Mouse (Mus musculus): ENCODE results near the gene Hist2h2ab.
"Not testable (repeated sequence)": the region's sequence is repeated elsewhere in the genome, so short reads cannot be mapped to it uniquely, and the experiment has no call there.

Gene Hist2h2ab

DNA sequence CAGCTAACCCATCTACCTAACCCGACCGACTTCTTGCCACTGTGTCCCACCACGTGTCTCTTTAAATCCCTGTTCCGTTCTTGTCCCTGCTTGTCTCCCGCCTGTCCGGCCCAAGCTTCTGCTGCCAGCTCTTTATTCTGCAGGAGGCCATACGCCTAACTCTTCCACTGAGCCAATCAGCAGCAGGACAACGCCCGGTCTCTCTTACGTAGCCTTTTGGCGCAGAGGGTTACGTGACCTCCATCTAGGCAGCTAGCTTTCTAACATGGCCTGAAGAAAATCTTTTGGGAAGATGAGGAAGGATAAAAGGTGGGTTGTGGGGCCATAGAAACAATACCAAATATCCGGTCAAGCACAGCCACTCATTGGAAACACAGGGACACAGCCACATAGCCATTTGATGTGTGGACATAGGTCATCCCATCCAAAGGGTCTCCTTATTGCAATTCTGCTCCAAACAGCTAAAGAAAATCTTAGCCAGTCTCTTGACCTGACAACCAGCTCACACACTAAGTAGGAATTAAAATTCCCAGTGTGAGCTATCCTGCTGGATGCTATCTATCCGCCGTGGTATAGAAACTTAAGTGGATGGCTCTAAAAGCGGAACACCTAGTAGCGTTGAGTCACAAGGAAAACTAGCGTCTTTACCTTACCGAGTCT is 42.7 kb downstream of the Hist2h2ab start:
- peak; percentile 89 for DNase-seq (ENCODE audit: low spot score)

DNA sequence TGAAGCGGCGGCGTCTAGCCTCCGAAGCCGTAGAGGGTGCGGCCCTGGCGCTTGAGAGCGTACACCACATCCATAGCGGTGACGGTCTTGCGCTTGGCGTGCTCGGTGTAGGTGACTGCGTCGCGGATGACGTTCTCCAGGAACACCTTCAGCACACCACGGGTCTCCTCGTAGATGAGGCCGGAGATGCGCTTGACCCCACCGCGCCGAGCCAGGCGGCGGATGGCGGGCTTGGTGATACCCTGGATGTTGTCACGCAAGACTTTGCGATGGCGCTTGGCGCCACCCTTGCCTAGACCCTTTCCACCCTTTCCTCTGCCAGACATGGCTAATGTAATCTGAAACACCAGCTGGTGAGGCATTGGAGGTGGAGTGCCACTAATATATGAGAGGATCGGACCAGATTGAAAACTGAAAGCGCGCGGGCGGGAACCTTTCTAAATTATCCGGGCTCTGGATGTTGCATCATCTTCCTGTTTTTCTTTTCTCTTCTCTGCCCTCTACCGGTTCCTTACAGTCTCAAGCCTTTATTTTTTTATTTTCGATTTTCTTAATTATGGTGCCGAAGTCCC is 43.4 kb downstream of the Hist2h2ab start, which contains the start of gene Hist2h4:
Gene Hist2h4, minus strand, starts transcription at position 333 of the 572 bp plus-strand sequence.
- peak; percentile 96 for DNase-seq (ENCODE audit: low spot score)

DNA sequence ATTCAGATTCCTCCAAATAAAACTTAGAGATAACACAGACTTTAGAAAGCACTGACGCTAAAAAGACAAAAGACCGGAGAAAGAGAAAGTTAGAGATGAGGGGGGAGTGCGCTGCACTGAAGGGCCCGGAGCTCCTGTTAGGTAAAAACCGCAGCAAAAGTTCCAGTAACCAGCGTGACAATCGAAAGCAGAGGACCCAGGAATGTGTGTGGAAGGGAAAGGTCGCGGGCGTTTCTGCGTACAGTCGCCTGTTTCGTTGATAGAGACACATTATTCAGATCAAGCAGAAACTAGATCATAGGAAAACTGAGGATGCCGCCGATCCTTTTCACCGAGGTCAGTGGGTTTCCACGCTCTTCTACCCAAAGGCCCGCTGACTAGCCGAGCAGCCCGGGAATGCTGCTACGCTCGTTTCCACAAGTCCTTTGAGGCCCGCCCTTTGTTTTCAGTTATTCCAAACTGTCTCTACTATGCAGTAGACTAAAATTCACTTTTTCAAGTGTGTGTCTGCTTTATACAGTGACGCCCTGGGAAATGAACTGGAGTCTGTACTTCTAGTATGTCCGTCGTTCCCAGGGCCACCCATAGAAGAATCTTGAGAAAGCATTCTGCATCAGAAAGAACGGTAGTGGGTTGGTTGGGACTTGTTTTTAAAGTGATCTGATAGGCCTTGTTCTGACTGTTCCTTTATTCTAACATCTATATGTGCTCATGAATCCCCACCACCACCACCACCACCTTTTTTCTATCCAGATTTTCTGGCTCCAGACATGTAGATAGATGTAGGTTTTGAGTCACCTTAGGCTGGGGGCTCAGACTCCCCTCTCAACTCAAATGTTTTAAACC is 44.1 kb downstream of the Hist2h2ab start:
- DNase-seq (ENCODE audit: low spot score), result peak; percentile 62

DNA sequence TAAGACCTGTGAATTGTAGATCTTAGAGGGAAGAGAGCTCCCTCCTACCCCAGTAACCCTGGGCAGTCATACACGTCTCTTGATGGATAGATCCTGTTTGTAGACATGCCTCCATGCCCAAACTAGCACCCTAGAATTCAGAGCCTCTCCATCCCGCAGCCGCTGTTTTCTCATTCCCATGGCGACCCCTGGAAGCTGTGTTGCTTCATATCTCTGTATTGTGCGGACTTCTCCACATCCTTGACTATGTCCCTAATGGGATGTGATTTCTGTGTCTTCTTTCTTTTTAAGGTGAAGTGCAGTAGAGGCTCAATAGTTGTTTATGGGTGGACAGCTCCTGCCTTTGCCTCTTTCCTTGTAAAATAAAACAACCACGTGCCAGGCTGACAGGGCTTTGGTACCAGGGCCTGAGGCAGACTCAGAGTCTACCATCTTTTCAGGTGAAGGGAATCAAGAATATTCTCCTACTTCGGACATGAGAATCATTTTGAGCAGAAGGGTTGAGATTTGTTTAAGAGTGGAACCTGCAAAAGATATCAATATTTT is 44.8 kb downstream of the Hist2h2ab start:
- no peak for DNase-seq (ENCODE audit: low spot score)

DNA sequence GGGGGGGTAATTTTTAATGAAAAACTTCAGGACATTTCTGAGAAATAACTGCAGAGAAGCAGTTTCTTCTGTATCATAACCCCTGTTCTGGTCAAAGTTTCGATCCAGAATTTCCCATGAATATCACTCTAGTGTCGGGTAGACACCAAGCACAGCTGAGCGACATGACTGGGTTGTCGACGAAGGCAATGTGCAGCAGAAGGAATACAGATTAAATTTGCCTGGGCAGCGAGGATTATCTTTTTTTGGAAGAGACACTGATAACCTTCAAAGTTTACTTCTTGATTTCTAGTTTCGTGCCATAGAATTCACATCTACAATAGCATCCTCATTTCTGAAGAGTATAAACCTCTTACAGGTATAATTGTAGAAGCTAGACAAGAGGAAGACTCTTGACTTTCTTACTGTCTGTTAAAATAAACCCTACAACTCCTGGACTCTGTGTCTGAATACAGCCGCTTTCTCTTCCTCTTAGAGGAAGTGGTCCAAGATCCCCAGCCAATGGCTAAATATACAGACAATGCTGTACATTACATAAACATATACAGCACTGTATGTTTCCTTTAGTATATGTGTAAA is 46.6 kb downstream of the Hist2h2ab start:
- no peak for DNase-seq (ENCODE audit: low spot score)

DNA sequence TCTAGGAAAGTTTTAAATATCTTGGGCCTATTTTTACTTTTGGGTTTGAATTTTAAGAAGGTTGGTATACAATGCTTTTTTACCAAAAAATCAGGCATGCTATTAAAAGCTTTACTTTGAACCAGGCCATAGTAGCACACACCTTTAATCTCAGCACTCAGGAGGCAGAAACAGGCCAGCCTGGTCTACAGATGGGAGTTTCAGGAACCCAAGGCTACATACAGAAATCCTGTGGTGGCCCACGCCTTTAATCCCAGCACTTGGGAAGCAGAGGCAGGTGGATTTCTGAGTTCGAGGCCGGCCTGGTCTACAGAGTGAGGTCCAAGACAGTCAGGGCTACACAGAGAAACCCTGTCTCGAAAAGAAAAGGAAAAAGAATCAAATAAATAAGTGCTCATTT is 47.9 kb downstream of the Hist2h2ab start:
- no peak for DNase-seq (ENCODE audit: low spot score)

DNA sequence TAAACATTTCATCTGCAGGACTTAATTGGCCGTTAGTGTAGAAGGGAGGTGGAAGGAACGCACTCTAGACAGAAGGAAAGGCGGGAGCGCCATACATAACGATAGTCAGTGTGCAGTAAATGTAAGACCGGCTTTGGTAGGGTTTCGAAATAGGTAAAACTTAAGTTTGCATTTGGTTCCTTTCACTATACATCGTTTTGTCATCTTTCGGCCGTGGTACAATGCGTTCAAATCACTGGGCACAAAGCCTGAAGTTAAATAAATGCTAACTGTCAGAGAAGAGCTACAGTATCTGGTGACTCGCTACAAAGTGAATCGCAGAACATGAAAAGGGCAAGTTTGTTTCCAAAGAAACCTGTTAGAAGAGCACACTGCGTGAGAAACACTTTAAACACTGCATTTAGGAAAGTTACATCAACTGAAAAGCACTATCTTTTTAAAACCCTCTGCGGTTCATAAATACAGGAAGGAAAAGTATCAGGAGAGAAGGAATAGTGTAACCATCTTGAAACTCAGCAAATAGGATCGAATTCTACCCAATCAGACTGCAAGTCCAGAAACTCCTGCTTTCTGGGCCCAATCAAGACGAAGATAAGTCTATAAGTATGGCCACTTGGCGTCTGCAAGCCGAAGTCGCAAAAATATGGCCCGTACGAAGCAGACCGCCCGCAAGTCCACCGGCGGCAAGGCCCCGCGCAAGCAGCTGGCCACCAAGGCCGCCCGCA is 48.5 kb downstream of the Hist2h2ab start, which contains the start of gene Hist2h3b:
Gene Hist2h3b, plus strand, starts transcription at position 604 of the 725 bp plus-strand sequence.
- DNase-seq (ENCODE audit: low spot score), result peak; percentile 80

DNA sequence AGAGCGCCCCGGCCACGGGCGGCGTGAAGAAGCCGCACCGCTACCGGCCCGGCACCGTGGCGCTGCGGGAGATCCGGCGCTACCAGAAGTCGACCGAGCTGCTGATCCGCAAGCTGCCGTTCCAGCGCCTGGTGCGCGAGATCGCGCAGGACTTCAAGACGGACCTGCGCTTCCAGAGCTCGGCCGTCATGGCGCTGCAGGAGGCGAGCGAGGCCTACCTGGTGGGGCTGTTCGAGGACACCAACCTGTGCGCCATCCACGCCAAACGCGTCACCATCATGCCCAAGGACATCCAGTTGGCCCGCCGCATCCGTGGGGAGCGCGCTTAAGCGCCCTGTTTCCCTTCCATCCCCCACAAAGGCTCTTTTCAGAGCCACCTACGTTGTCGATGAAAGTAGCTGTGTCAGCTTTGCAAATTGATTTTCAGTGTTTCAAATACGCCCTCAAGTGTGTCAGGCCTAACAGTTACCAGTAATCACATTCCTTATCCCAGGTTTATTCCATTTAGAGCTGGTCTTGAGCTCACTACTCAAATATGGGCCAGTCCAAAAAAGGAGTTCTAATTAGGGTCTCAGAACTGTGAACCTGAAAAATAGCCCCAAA is 49.2 kb downstream of the Hist2h2ab start:
- not testable (repeated sequence) for DNase-seq (ENCODE audit: low spot score)
